Mouse (Mus musculus): ENCODE data around the gene Grk1. TPM values are rescaled to one million over a fixed set of nuclear protein-coding genes. Genes with fewer than 3 reads are reported as not detected.

The Grk1 gene
- polyA plus RNA-seq, 1 experiment from 2014 or later = not detected

GRCm38 (mm10) chr8:13386366-13386765 is 18.5 kb upstream of the Grk1 start:
- Histone ChIP-seq H3K27ac (ENCODE audit: low read depth, low read length) (no peak overlapping the region), H3K4me1 (ENCODE audit: control insufficient read depth, insufficient read depth, low read length) (no peaks in the 10 kb centered on the region), H3K9ac (ENCODE audit: low read length) (no peak overlapping the region), H3K27me3 (ENCODE audit: control insufficient read depth, insufficient read depth, low read length) (no peaks in the 10 kb centered on the region), H3K4me3 (ENCODE audit: low read depth, low read length) (no peak overlapping the region), H3K4me2 (ENCODE audit: low read depth) (no peak overlapping the region), H3K36me3 (ENCODE audit: control insufficient read depth, insufficient read depth, low read length) (no peaks in the 10 kb centered on the region), H3K9me3 (ENCODE audit: control insufficient read depth, low read length) (no peaks in the 10 kb centered on the region)
- DNase-seq (ENCODE audit: low spot score) (no peak), ATAC-seq (ENCODE audit: insufficient read depth, low FRiP score, low TSS enrichment) (no peak)
- 75% methylated on average over 13 of the region's 13 CpGs for WGBS

DNA sequence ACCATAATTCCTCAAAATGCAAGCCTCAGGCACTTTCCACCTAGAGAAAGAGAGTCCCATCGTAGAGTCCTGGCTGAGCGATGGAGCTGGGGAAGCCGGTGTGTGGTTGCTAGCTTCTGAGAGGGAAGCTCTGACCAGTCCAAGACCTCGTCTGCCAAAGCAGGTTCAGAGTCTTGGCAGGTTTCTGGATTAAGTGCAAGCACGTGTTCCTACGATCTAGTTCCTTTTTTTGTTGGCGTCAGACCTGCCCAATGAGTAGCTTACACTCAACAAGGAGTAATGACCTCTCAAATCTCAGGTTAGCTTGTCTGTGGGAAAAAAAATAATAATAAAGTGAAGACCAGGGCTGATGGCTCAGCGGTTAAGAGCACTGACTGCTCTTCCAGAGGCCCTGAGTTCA is 17.2 kb upstream of the Grk1 start:
- no peak overlapping the region for H3K9ac ChIP-seq (ENCODE audit: low read length)
- H3K27me3 ChIP-seq (ENCODE audit: control insufficient read depth, insufficient read depth, low read length) = no peaks in the 10 kb centered on the region
- H3K4me2 ChIP-seq (ENCODE audit: low read depth) = no peak overlapping the region
- H3K36me3 ChIP-seq (ENCODE audit: control insufficient read depth, insufficient read depth, low read length) = no peaks in the 10 kb centered on the region
- ATAC-seq (ENCODE audit: insufficient read depth, low FRiP score, low TSS enrichment) (no peak), DNase-seq (ENCODE audit: low spot score) (no peak)
- H3K9me3 ChIP-seq (ENCODE audit: control insufficient read depth, low read length) = no peaks in the 10 kb centered on the region
- H3K4me1 ChIP-seq (ENCODE audit: control insufficient read depth, insufficient read depth, low read length) = no peaks in the 10 kb centered on the region
- whole genome bisulfite sequencing = 88% methylated on average over 8 of the region's 8 CpGs
- H3K4me3 ChIP-seq (ENCODE audit: low read depth, low read length) = no peak overlapping the region
- no peak overlapping the region for H3K27ac ChIP-seq (ENCODE audit: low read depth, low read length)

DNA sequence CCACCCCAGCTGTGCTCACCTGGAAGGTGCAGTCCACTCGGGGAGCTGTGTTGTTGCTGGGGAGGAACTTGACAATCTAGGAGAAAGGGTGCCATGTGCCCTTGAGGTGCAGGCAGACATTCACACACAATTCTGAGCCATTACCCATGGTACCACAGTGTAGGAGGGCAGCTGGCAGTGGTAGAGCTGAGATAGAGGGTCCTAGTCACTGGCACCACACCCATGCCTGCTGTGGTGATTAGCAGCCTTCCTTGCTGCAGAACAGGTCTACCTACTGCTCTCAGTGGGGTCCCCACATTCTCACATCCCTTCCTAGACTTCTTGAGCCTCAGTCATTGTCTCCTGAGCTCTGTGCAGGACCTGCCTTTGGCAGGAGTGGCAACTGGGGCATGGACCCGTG is 16.1 kb upstream of the Grk1 start:
- ATAC-seq (ENCODE audit: insufficient read depth, low FRiP score, low TSS enrichment) (no peak), DNase-seq (ENCODE audit: low spot score) (no peak)
- H3K4me1 ChIP-seq (ENCODE audit: control insufficient read depth, insufficient read depth, low read length) = no peaks in the 10 kb centered on the region
- H3K4me2 ChIP-seq (ENCODE audit: low read depth) = no peak overlapping the region
- WGBS = 64% methylated on average over 2 of the region's 2 CpGs
- no peaks in the 10 kb centered on the region for H3K9me3 ChIP-seq (ENCODE audit: control insufficient read depth, low read length)
- H3K9ac ChIP-seq (ENCODE audit: low read length) = no peak overlapping the region
- no peaks in the 10 kb centered on the region for H3K36me3 ChIP-seq (ENCODE audit: control insufficient read depth, insufficient read depth, low read length)
- no peak overlapping the region for H3K4me3 ChIP-seq (ENCODE audit: low read depth, low read length)
- H3K27ac ChIP-seq (ENCODE audit: low read depth, low read length) = no peak overlapping the region
- H3K27me3 ChIP-seq (ENCODE audit: control insufficient read depth, insufficient read depth, low read length) = no peaks in the 10 kb centered on the region

- H3K27ac ChIP-seq (ENCODE audit: low read depth, low read length) = no peak overlapping the region
- H3K27me3 ChIP-seq (ENCODE audit: control insufficient read depth, insufficient read depth, low read length) = no peaks in the 10 kb centered on the region
- H3K36me3 ChIP-seq (ENCODE audit: control insufficient read depth, insufficient read depth, low read length) = no peaks in the 10 kb centered on the region
- H3K9ac ChIP-seq (ENCODE audit: low read length) = no peak overlapping the region
- H3K4me3 ChIP-seq (ENCODE audit: low read depth, low read length) = no peak overlapping the region
- H3K4me1 ChIP-seq (ENCODE audit: control insufficient read depth, insufficient read depth, low read length) = no peaks in the 10 kb centered on the region
- no peak overlapping the region for H3K4me2 ChIP-seq (ENCODE audit: low read depth)
- 88% methylated on average over 7 of the region's 7 CpGs for WGBS
- no peak for DNase-seq (ENCODE audit: low spot score)
- H3K9me3 ChIP-seq (ENCODE audit: control insufficient read depth, low read length) = no peaks in the 10 kb centered on the region
- no peak for ATAC-seq (ENCODE audit: insufficient read depth, low FRiP score, low TSS enrichment)
Measured at GRCm38 (mm10) chr8:13393869-13394268, 11.0 kb upstream of the Grk1 start.

DNA sequence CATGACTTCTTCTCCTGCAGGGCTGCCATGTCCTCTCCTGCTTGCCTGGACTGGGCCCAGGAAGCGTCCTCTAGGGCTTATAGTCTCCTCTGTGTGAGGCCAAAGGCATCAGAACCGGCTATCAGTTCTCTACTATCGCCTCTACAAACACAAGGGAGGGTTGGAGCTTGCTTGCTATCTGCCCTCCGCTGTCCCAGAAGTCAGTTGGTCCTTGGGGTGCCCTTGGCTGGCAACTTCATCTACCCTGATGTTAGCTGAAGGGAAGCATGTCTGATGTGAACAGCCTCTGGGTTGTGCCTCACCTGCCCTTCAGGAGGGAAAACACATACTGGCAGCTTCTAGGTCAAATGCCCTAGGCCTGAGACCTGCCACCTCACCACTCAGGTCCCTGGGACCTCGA is 8.2 kb upstream of the Grk1 start, which contains the start of gene Atp4b:
Gene Atp4b (minus strand): TSS at position 101 of the 400 bp plus-strand sequence.
- no peak within 1 kb of the TSS for H3K27ac ChIP-seq (ENCODE audit: low read depth, low read length)
- H3K36me3 ChIP-seq (ENCODE audit: control insufficient read depth, insufficient read depth, low read length) = no peaks in the 10 kb centered on the region
- H3K9ac ChIP-seq (ENCODE audit: low read length) = no peak within 1 kb of the TSS
- no peaks in the 10 kb centered on the region for H3K9me3 ChIP-seq (ENCODE audit: control insufficient read depth, low read length)
- no peak for ATAC-seq (ENCODE audit: insufficient read depth, low FRiP score, low TSS enrichment)
- no peak within 1 kb of the TSS for H3K4me3 ChIP-seq (ENCODE audit: low read depth, low read length)
- DNase-seq (ENCODE audit: low spot score) = no peak
- H3K4me1 ChIP-seq (ENCODE audit: control insufficient read depth, insufficient read depth, low read length) = no peaks in the 10 kb centered on the region
- H3K4me2 ChIP-seq (ENCODE audit: low read depth) = no peak within 1 kb of the TSS
- H3K27me3 ChIP-seq (ENCODE audit: control insufficient read depth, insufficient read depth, low read length) = no peaks in the 10 kb centered on the region
- 84% methylated on average over 5 of the region's 5 CpGs for WGBS

DNA sequence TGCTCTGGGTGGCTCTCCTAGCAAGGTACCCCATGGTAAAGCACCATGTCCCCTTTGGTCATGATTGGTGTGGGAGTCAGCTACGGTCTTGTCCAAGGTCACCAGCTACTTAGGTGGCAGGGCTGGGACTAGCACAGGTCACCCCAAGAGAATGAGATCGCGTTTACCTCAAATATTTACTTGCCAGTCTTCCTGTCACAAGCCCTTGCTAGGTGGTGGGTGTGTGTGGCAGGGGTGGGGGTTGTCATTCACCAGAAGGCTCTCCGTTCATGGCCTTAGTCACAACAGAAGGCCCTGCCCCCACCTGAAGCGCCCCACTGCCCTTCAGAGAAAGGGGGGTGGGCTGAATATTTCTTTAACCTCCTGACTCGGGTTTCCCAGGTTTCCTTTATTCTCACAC is 1.4 kb upstream of the Grk1 start:
- Histone ChIP-seq H3K9me3 (ENCODE audit: control insufficient read depth, low read length) (no peaks in the 10 kb centered on the region), H3K27ac (ENCODE audit: low read depth, low read length) (no peak overlapping the region), H3K4me3 (ENCODE audit: low read depth, low read length) (no peak overlapping the region), H3K36me3 (ENCODE audit: control insufficient read depth, insufficient read depth, low read length) (no peaks in the 10 kb centered on the region), H3K4me2 (ENCODE audit: low read depth) (no peak overlapping the region), H3K4me1 (ENCODE audit: control insufficient read depth, insufficient read depth, low read length) (no peaks in the 10 kb centered on the region), H3K27me3 (ENCODE audit: control insufficient read depth, insufficient read depth, low read length) (no peaks in the 10 kb centered on the region), H3K9ac (ENCODE audit: low read length) (no peak overlapping the region)
- ATAC-seq (ENCODE audit: insufficient read depth, low FRiP score, low TSS enrichment) = no peak
- 84% methylated on average over 6 of the region's 6 CpGs for WGBS
- DNase-seq (ENCODE audit: low spot score) = no peak

- no peaks in the 10 kb centered on the region for H3K27me3 ChIP-seq (ENCODE audit: control insufficient read depth, insufficient read depth, low read length)
- WGBS = 88% methylated on average over 5 of the region's 5 CpGs
- H3K36me3 ChIP-seq (ENCODE audit: control insufficient read depth, insufficient read depth, low read length) = no peaks in the 10 kb centered on the region
- H3K9ac ChIP-seq (ENCODE audit: low read length) = no peak overlapping the region
- no peak overlapping the region for H3K4me2 ChIP-seq (ENCODE audit: low read depth)
- no peak overlapping the region for H3K27ac ChIP-seq (ENCODE audit: low read depth, low read length)
- H3K9me3 ChIP-seq (ENCODE audit: control insufficient read depth, low read length) = no peaks in the 10 kb centered on the region
- H3K4me3 ChIP-seq (ENCODE audit: low read depth, low read length) = no peak overlapping the region
- DNase-seq (ENCODE audit: low spot score) (no peak), ATAC-seq (ENCODE audit: insufficient read depth, low FRiP score, low TSS enrichment) (no peak)
- H3K4me1 ChIP-seq (ENCODE audit: control insufficient read depth, insufficient read depth, low read length) = no peaks in the 10 kb centered on the region
Measured at GRCm38 (mm10) chr8:13406011-13406410, 1.1 kb downstream of the Grk1 start.

GRCm38 (mm10) chr8:13411597-13411996 is 6.7 kb downstream of the Grk1 start:
- H3K4me2 ChIP-seq (ENCODE audit: low read depth) = no peak overlapping the region
- no peaks in the 10 kb centered on the region for H3K27me3 ChIP-seq (ENCODE audit: control insufficient read depth, insufficient read depth, low read length)
- no peak overlapping the region for H3K4me3 ChIP-seq (ENCODE audit: low read depth, low read length)
- no peaks in the 10 kb centered on the region for H3K4me1 ChIP-seq (ENCODE audit: control insufficient read depth, insufficient read depth, low read length)
- H3K9ac ChIP-seq (ENCODE audit: low read length) = no peak overlapping the region
- DNase-seq (ENCODE audit: low spot score) (peak; percentile 81), ATAC-seq (ENCODE audit: insufficient read depth, low FRiP score, low TSS enrichment) (no peak)
- no peak overlapping the region for H3K27ac ChIP-seq (ENCODE audit: low read depth, low read length)
- no peaks in the 10 kb centered on the region for H3K9me3 ChIP-seq (ENCODE audit: control insufficient read depth, low read length)
- 34% methylated on average over 6 of the region's 6 CpGs for WGBS
- no peaks in the 10 kb centered on the region for H3K36me3 ChIP-seq (ENCODE audit: control insufficient read depth, insufficient read depth, low read length)

DNA sequence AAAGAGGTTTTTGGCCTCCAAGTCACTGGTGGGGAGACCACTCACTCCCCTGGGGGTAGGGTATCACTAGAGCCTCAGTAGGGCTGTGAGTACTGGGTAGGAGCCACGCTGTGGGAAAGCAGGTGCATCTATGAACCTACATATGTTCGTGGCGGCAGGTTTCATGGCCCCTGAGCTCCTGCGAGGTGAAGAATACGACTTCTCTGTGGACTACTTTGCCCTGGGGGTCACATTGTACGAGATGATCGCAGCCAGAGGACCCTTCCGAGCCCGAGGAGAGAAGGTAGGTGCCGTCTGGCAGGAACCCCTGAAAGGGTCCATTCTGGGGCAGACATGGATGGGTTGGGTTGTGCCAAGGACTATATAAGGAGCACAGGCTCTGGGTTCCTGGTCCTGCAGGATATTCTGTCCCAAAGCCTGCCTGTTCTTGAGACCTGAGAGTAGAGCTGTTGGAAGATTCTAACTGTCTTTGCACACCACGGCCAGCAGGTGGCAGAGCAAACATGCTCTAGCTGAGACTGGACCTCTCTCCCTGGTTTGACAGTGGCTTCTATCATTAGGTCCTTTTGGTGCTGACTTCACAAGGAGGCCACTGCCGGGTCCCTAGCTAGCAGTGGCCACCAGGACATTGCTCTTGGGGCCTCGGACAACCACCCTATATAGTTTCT is 8.1 kb downstream of the Grk1 start:
- H3K4me3 ChIP-seq (ENCODE audit: low read depth, low read length) = no peak overlapping the region
- 69% methylated on average over 13 of the region's 13 CpGs for WGBS
- no peaks in the 10 kb centered on the region for H3K27me3 ChIP-seq (ENCODE audit: control insufficient read depth, insufficient read depth, low read length)
- no peak for ATAC-seq (ENCODE audit: insufficient read depth, low FRiP score, low TSS enrichment)
- H3K36me3 ChIP-seq (ENCODE audit: control insufficient read depth, insufficient read depth, low read length) = no peaks in the 10 kb centered on the region
- no peak overlapping the region for H3K27ac ChIP-seq (ENCODE audit: low read depth, low read length)
- no peak overlapping the region for H3K9ac ChIP-seq (ENCODE audit: low read length)
- H3K9me3 ChIP-seq (ENCODE audit: control insufficient read depth, low read length) = no peaks in the 10 kb centered on the region
- H3K4me2 ChIP-seq (ENCODE audit: low read depth) = no peak overlapping the region
- peak; percentile 72 for DNase-seq (ENCODE audit: low spot score)
- H3K4me1 ChIP-seq (ENCODE audit: control insufficient read depth, insufficient read depth, low read length) = no peaks in the 10 kb centered on the region
